Mouse (Mus musculus): Measurements from ENCODE around the gene Scgb3a1. TPM values are rescaled to one million over a fixed set of nuclear protein-coding genes. Genes with fewer than 3 reads are reported as not detected.

Scgb3a1 gene
- polyA plus RNA-seq (2012; rRNA removed), result not detected in 2 replicates

- WGBS, result 68% methylated on average over 5 of the region's 5 CpGs
- Histone ChIP-seq H3K4me1 (ENCODE audit: control insufficient read depth, insufficient read depth, low read length) (no peaks in the 10 kb centered on the region), H3K27me3 (replicated peaks; ENCODE audit: control insufficient read depth, insufficient read depth, low read length) (no peaks in the 10 kb centered on the region), H3K27ac (ENCODE audit: insufficient read depth, low read depth, low read length) (no peak within 1 kb of the TSS), H3K36me3 (ENCODE audit: control insufficient read depth, insufficient read depth, low read length) (no peaks in the 10 kb centered on the region), H3K4me3 (ENCODE audit: insufficient read depth, low read depth, low read length) (no peak within 1 kb of the TSS)
- TF ChIP-seq POLR2A (IDR thresholded peaks at IDR 0.05; ENCODE audit: low read depth, low read length) (no peak), CTCF (conservative IDR thresholded peaks at IDR 0.05; ENCODE audit: insufficient read depth, insufficient read length, low read depth, low read length) (no peak)
- DNase-seq, result no peak
Measured at GRCm38 (mm10) chr11:49663310-49663709, at the start of gene Scgb3a1. Gene Scgb3a1 (plus strand): TSS chr11:49663610.

- Histone ChIP-seq H3K4me1 (ENCODE audit: control insufficient read depth, insufficient read depth, low read length) (no peaks in the 10 kb centered on the region), H3K36me3 (ENCODE audit: control insufficient read depth, insufficient read depth, low read length) (no peaks in the 10 kb centered on the region), H3K27ac (ENCODE audit: insufficient read depth, low read depth, low read length) (no peak overlapping the region), H3K4me3 (ENCODE audit: insufficient read depth, low read depth, low read length) (no peak overlapping the region), H3K27me3 (replicated peaks; ENCODE audit: control insufficient read depth, insufficient read depth, low read length) (no peaks in the 10 kb centered on the region)
- WGBS, result 82% methylated on average over 10 of the region's 10 CpGs
- DNase-seq, result no peak
- TF ChIP-seq CTCF (conservative IDR thresholded peaks at IDR 0.05; ENCODE audit: insufficient read depth, insufficient read length, low read depth, low read length), result no peak
- TF ChIP-seq POLR2A (IDR thresholded peaks at IDR 0.05; ENCODE audit: low read depth, low read length), result no peak
Measured at GRCm38 (mm10) chr11:49615856-49616725, 47.3 kb upstream of the Scgb3a1 start.

- DNase-seq, result peak; percentile 19
- H3K27ac ChIP-seq (ENCODE audit: insufficient read depth, low read depth, low read length), result no peak overlapping the region
- H3K4me3 ChIP-seq (ENCODE audit: insufficient read depth, low read depth, low read length), result no peak overlapping the region
- H3K4me1 ChIP-seq (ENCODE audit: control insufficient read depth, insufficient read depth, low read length), result no peaks in the 10 kb centered on the region
- no peaks in the 10 kb centered on the region for H3K36me3 ChIP-seq (ENCODE audit: control insufficient read depth, insufficient read depth, low read length)
- 70% methylated on average over 8 of the region's 8 CpGs for WGBS
- TF ChIP-seq CTCF (conservative IDR thresholded peaks at IDR 0.05; ENCODE audit: insufficient read depth, insufficient read length, low read depth, low read length), result no peak
- no peak for TF ChIP-seq POLR2A (IDR thresholded peaks at IDR 0.05; ENCODE audit: low read depth, low read length)
- H3K27me3 ChIP-seq (replicated peaks; ENCODE audit: control insufficient read depth, insufficient read depth, low read length), result no peaks in the 10 kb centered on the region
Measured at GRCm38 (mm10) chr11:49618476-49618875, 44.9 kb upstream of the Scgb3a1 start.

GRCm38 (mm10) chr11:49621953-49622352 is 41.5 kb upstream of the Scgb3a1 start:
- H3K4me1 ChIP-seq (ENCODE audit: control insufficient read depth, insufficient read depth, low read length), result no peaks in the 10 kb centered on the region
- no peak for TF ChIP-seq CTCF (conservative IDR thresholded peaks at IDR 0.05; ENCODE audit: insufficient read depth, insufficient read length, low read depth, low read length)
- no peak for TF ChIP-seq POLR2A (IDR thresholded peaks at IDR 0.05; ENCODE audit: low read depth, low read length)
- DNase-seq, result peak; percentile 43
- H3K27me3 ChIP-seq (replicated peaks; ENCODE audit: control insufficient read depth, insufficient read depth, low read length), result no peaks in the 10 kb centered on the region
- H3K36me3 ChIP-seq (ENCODE audit: control insufficient read depth, insufficient read depth, low read length), result no peaks in the 10 kb centered on the region
- 66% methylated on average over 5 of the region's 5 CpGs for WGBS
- H3K27ac ChIP-seq (ENCODE audit: insufficient read depth, low read depth, low read length), result no peak overlapping the region
- H3K4me3 ChIP-seq (ENCODE audit: insufficient read depth, low read depth, low read length), result no peak overlapping the region

GRCm38 (mm10) chr11:49624156-49624555 is 39.3 kb upstream of the Scgb3a1 start:
- H3K27me3 ChIP-seq (replicated peaks; ENCODE audit: control insufficient read depth, insufficient read depth, low read length), result no peaks in the 10 kb centered on the region
- H3K4me3 ChIP-seq (ENCODE audit: insufficient read depth, low read depth, low read length), result no peak overlapping the region
- TF ChIP-seq CTCF (conservative IDR thresholded peaks at IDR 0.05; ENCODE audit: insufficient read depth, insufficient read length, low read depth, low read length) (no peak), POLR2A (IDR thresholded peaks at IDR 0.05; ENCODE audit: low read depth, low read length) (no peak)
- peak; percentile 17 for DNase-seq
- WGBS, result 68% methylated on average over 3 of the region's 3 CpGs
- H3K36me3 ChIP-seq (ENCODE audit: control insufficient read depth, insufficient read depth, low read length), result no peaks in the 10 kb centered on the region
- H3K4me1 ChIP-seq (ENCODE audit: control insufficient read depth, insufficient read depth, low read length), result no peaks in the 10 kb centered on the region
- H3K27ac ChIP-seq (ENCODE audit: insufficient read depth, low read depth, low read length), result no peak overlapping the region

- DNase-seq, result no peak
- no peak overlapping the region for H3K27ac ChIP-seq (ENCODE audit: insufficient read depth, low read depth, low read length)
- WGBS, result 69% methylated on average over 15 of the region's 15 CpGs
- no peaks in the 10 kb centered on the region for H3K4me1 ChIP-seq (ENCODE audit: control insufficient read depth, insufficient read depth, low read length)
- H3K36me3 ChIP-seq (ENCODE audit: control insufficient read depth, insufficient read depth, low read length), result no peaks in the 10 kb centered on the region
- TF ChIP-seq CTCF (conservative IDR thresholded peaks at IDR 0.05; ENCODE audit: insufficient read depth, insufficient read length, low read depth, low read length), result no peak
- TF ChIP-seq POLR2A (IDR thresholded peaks at IDR 0.05; ENCODE audit: low read depth, low read length), result no peak
- H3K4me3 ChIP-seq (ENCODE audit: insufficient read depth, low read depth, low read length), result no peak overlapping the region
- no peaks in the 10 kb centered on the region for H3K27me3 ChIP-seq (replicated peaks; ENCODE audit: control insufficient read depth, insufficient read depth, low read length)
Measured at GRCm38 (mm10) chr11:49625863-49626262, 37.5 kb upstream of the Scgb3a1 start.

GRCm38 (mm10) chr11:49626748-49627147 is 36.7 kb upstream of the Scgb3a1 start:
- Histone ChIP-seq H3K27me3 (replicated peaks; ENCODE audit: control insufficient read depth, insufficient read depth, low read length) (no peaks in the 10 kb centered on the region), H3K27ac (ENCODE audit: insufficient read depth, low read depth, low read length) (no peak overlapping the region), H3K4me3 (ENCODE audit: insufficient read depth, low read depth, low read length) (no peak overlapping the region), H3K4me1 (ENCODE audit: control insufficient read depth, insufficient read depth, low read length) (no peaks in the 10 kb centered on the region), H3K36me3 (ENCODE audit: control insufficient read depth, insufficient read depth, low read length) (no peaks in the 10 kb centered on the region)
- TF ChIP-seq CTCF (conservative IDR thresholded peaks at IDR 0.05; ENCODE audit: insufficient read depth, insufficient read length, low read depth, low read length), result no peak
- no peak for TF ChIP-seq POLR2A (IDR thresholded peaks at IDR 0.05; ENCODE audit: low read depth, low read length)
- 62% methylated on average over 8 of the region's 8 CpGs for WGBS
- no peak for DNase-seq
